Mouse (Mus musculus): ENCODE data around the gene Tmco5.

Tmco5 gene

GRCm38 (mm10) chr2:116912334-116913070, 34.0 kb downstream of the Tmco5 start:
- TF ChIP-seq GATA4 (IDR thresholded peaks at IDR 0.05; ENCODE audit: insufficient replicate concordance, low read length), result no peak

GRCm38 (mm10) chr2:116913677-116914405, 35.4 kb downstream of the Tmco5 start:
- no peak for TF ChIP-seq GATA4 (IDR thresholded peaks at IDR 0.05; ENCODE audit: insufficient replicate concordance, low read length)

GRCm38 (mm10) chr2:116914636-116915035, 36.1 kb downstream of the Tmco5 start:
- TF ChIP-seq GATA4 (IDR thresholded peaks at IDR 0.05; ENCODE audit: insufficient replicate concordance, low read length), result no peak

GRCm38 (mm10) chr2:116918598-116918997, 40.1 kb downstream of the Tmco5 start:
- TF ChIP-seq GATA4 (IDR thresholded peaks at IDR 0.05; ENCODE audit: insufficient replicate concordance, low read length), result no peak

- no peak for TF ChIP-seq GATA4 (IDR thresholded peaks at IDR 0.05; ENCODE audit: insufficient replicate concordance, low read length)
Measured at GRCm38 (mm10) chr2:116922580-116923500, 44.3 kb downstream of the Tmco5 start.

GRCm38 (mm10) chr2:116923684-116924083, 45.2 kb downstream of the Tmco5 start:
- no peak for TF ChIP-seq GATA4 (IDR thresholded peaks at IDR 0.05; ENCODE audit: insufficient replicate concordance, low read length)

GRCm38 (mm10) chr2:116924292-116924691, 45.8 kb downstream of the Tmco5 start:
- TF ChIP-seq GATA4 (IDR thresholded peaks at IDR 0.05; ENCODE audit: insufficient replicate concordance, low read length), result no peak

- TF ChIP-seq GATA4 (IDR thresholded peaks at IDR 0.05; ENCODE audit: insufficient replicate concordance, low read length), result no peak
Measured at GRCm38 (mm10) chr2:116925230-116925629, 46.7 kb downstream of the Tmco5 start.

- no peak for TF ChIP-seq GATA4 (IDR thresholded peaks at IDR 0.05; ENCODE audit: insufficient replicate concordance, low read length)
Measured at GRCm38 (mm10) chr2:116932218-116932617, 53.7 kb downstream of the Tmco5 start.

- no peak for TF ChIP-seq GATA4 (IDR thresholded peaks at IDR 0.05; ENCODE audit: insufficient replicate concordance, low read length)
Measured at GRCm38 (mm10) chr2:116934776-116935175, 56.3 kb downstream of the Tmco5 start.

GRCm38 (mm10) chr2:116936371-116936770, 57.9 kb downstream of the Tmco5 start:
- TF ChIP-seq GATA4 (IDR thresholded peaks at IDR 0.05; ENCODE audit: insufficient replicate concordance, low read length), result no peak

GRCm38 (mm10) chr2:116937166-116937565, 58.7 kb downstream of the Tmco5 start:
- TF ChIP-seq GATA4 (IDR thresholded peaks at IDR 0.05; ENCODE audit: insufficient replicate concordance, low read length), result no peak

- TF ChIP-seq GATA4 (IDR thresholded peaks at IDR 0.05; ENCODE audit: insufficient replicate concordance, low read length), result no peak
Measured at GRCm38 (mm10) chr2:116941816-116942215, 63.3 kb downstream of the Tmco5 start.
